Mouse (Mus musculus): ENCODE measurements at regions not wholly inside any gene's neighbourhood (a gene's known extent, or its start where the extent isn't known, plus 50 kb on each side); places are given as distances from the start of the nearest gene placed in this dataset.

DNA sequence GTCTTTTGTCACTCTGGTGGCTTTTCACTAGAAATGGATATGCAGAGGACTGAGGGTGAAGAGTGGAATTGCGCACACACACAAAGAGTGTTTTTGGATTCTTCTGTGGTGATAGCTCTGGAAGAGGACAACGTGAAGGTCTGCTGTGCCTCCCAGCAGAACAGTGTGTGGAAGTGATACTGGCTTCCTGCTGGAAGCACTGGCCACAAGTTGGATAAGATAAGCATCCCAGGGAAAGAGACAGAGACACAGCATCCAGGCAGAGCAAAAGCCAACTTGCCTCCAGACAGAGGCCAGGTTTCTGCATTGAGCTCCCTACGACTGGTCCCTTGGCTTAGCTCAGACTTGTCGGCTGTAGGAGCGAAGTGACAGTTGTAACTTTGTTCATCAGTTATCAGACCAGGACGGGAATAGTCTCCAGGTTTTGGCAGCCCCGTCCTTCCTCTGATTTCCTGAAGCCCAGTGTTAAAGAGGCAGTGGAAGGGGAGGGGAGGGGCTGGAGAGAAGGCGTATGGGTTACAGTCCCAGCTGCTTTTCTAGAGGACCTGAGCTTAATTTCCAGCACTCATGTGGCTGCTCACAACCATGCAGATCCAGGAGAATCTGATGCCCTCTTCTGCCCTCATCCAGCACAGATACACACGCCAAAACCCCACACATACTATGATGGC, 89.2 kb downstream of the Tmem170b start:
- Histone ChIP-seq H3K4me3 (ENCODE audit: control insufficient read depth in 1 of 2, insufficient read depth in 1 of 2, low read depth in 1 of 2, low read length in 2 of 2) (no peak overlapping the region), H3K27me3 (ENCODE audit: control insufficient read depth, insufficient read depth, low read length) (no peaks in the 10 kb centered on the region), H3K27ac (replicated peaks in 1 of 2; ENCODE audit: control insufficient read depth in 1 of 2, insufficient read depth in 1 of 2, low read depth in 2 of 2, low read length in 2 of 2) (peak overlapping the region; percentile 33 to 65), H3K4me1 (ENCODE audit: control insufficient read depth in 2 of 2, insufficient read depth in 2 of 2, low read length in 2 of 2) (peaks cover 9 to 14% of the 10 kb centered on the region in 2 experiments), H3K36me3 (ENCODE audit: control insufficient read depth, insufficient read depth, low read length) (no peaks in the 10 kb centered on the region), H3K9ac (ENCODE audit: low read length) (no peak overlapping the region), H3K9me3 (ENCODE audit: control insufficient read depth, low read length) (no peaks in the 10 kb centered on the region), H3K4me2 (ENCODE audit: low read length) (no peak overlapping the region)
- WGBS = 15% methylated on average over 9 of the region's 9 CpGs
- peak; percentile 77 for ATAC-seq (ENCODE audit: insufficient number of reproducible peaks, insufficient read depth, low FRiP score, low read depth)

DNA sequence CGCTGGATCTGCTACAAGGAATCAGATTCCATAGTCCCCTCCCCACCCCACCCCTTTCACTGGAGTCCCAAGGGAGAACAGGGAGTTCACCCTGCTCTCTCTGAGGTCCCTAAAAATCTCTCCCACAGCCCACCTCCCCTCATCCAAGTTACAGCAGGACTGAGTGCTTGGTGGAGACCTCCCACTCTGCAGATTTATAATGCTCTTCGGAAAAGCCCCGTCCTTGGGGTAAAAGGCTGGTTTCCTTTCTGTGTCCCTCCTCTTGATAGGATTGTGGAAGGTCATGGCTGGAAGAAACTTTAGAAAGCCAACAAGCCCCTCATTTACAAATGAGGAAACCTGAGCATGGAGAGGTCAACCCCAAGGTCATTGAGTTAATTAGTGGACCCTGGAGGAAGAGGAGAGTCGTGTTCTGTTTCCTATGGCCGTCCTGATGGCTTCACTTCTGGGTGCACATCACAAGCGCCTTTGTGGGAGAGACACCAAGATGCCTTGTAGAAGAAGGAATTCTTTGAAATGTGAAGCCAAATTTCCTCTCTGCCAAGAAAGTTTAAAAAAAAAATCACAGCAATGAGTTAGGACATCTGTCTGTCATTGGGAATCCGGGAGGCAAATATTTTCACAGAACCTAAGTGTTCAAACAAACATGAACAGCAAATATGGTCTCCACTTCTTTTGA, 91.2 kb downstream of the Tmem170b start:
- Histone ChIP-seq H3K36me3 (ENCODE audit: control insufficient read depth, insufficient read depth, low read length) (no peaks in the 10 kb centered on the region), H3K4me2 (ENCODE audit: low read length) (no peak overlapping the region), H3K9me3 (ENCODE audit: control insufficient read depth, low read length) (no peaks in the 10 kb centered on the region), H3K27ac (replicated peaks in 1 of 2; ENCODE audit: control insufficient read depth in 1 of 2, insufficient read depth in 1 of 2, low read depth in 2 of 2, low read length in 2 of 2) (no peak overlapping the region), H3K9ac (ENCODE audit: low read length) (no peak overlapping the region), H3K27me3 (ENCODE audit: control insufficient read depth, insufficient read depth, low read length) (no peaks in the 10 kb centered on the region), H3K4me3 (ENCODE audit: control insufficient read depth in 1 of 2, insufficient read depth in 1 of 2, low read depth in 1 of 2, low read length in 2 of 2) (no peak overlapping the region), H3K4me1 (ENCODE audit: control insufficient read depth in 2 of 2, insufficient read depth in 2 of 2, low read length in 2 of 2) (peaks cover 15 to 22% of the 10 kb centered on the region in 2 experiments)
- no peak for ATAC-seq (ENCODE audit: insufficient number of reproducible peaks, insufficient read depth, low FRiP score, low read depth)
- WGBS = 79% methylated on average over 7 of the region's 7 CpGs

DNA sequence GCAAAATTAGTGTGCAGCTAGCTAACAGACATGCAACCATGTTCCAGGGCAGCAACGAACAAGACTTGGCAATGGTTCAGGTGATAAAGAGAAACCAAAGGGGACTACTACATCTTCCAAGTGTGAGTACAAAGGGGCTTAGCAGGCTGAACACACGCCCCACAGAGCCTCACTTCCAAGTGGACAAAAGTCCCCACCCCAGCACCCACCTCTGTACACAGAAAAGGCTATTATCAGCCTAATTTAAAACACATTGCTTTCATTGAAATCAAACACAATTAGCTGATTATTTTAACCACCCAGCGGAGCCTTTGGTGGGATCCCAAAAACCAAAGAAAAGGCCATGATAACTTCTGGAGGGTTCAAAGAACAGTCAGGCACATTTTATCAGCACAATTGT, 95.6 kb downstream of the Tmem170b start:
- H3K36me3 ChIP-seq (ENCODE audit: control insufficient read depth, insufficient read depth, low read length) = no peaks in the 10 kb centered on the region
- peaks cover 22 to 32% of the 10 kb centered on the region in 2 experiments for H3K4me1 ChIP-seq (ENCODE audit: control insufficient read depth in 2 of 2, insufficient read depth in 2 of 2, low read length in 2 of 2)
- no peaks in the 10 kb centered on the region; the same call in 1 of the 2 replicates for H3K9me3 ChIP-seq (ENCODE audit: control insufficient read depth, low read length)
- H3K27ac ChIP-seq (replicated peaks in 1 of 2; ENCODE audit: control insufficient read depth in 1 of 2, insufficient read depth in 1 of 2, low read depth in 2 of 2, low read length in 2 of 2) = peak overlapping the region in 1 of 2 experiments; percentile 2; a peak in 1 of 4 replicates
- H3K4me3 ChIP-seq (ENCODE audit: control insufficient read depth in 1 of 2, insufficient read depth in 1 of 2, low read depth in 1 of 2, low read length in 2 of 2) = no peak overlapping the region
- no peaks in the 10 kb centered on the region for H3K27me3 ChIP-seq (ENCODE audit: control insufficient read depth, insufficient read depth, low read length)
- ATAC-seq (ENCODE audit: insufficient number of reproducible peaks, insufficient read depth, low FRiP score, low read depth) = no peak
- H3K4me2 ChIP-seq (ENCODE audit: low read length) = no peak overlapping the region
- WGBS = 35% methylated on average over 3 of the region's 3 CpGs
- no peak overlapping the region for H3K9ac ChIP-seq (ENCODE audit: low read length)

DNA sequence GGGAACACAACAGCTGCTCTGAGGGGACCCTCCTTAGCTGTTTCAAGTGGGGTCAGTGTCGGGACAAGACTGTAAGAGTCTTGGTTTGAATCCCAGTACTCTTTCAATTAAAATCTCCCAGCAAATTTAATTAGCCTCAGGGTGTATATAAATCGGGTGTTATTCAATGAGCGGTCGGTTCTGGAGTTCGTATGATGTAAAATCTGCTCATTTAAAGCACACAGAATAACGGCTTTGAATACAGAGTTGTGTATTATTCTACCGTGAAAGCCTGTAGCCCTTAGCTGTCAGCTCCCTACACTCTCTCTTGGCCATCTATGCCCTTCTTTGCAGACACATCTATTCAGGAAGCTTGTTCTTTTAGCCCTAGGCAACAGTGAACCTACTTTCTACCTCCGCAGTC, 96.1 kb downstream of the Tmem170b start:
- no peaks in the 10 kb centered on the region for H3K27me3 ChIP-seq (ENCODE audit: control insufficient read depth, insufficient read depth, low read length)
- H3K9me3 ChIP-seq (ENCODE audit: control insufficient read depth, low read length) = no peaks in the 10 kb centered on the region; the same call in 1 of the 2 replicates
- H3K36me3 ChIP-seq (ENCODE audit: control insufficient read depth, insufficient read depth, low read length) = no peaks in the 10 kb centered on the region
- no peak overlapping the region for H3K9ac ChIP-seq (ENCODE audit: low read length)
- H3K4me2 ChIP-seq (ENCODE audit: low read length) = no peak overlapping the region
- H3K4me1 ChIP-seq (ENCODE audit: control insufficient read depth in 2 of 2, insufficient read depth in 2 of 2, low read length in 2 of 2) = peaks cover 22 to 32% of the 10 kb centered on the region in 2 experiments
- ATAC-seq (ENCODE audit: insufficient number of reproducible peaks, insufficient read depth, low FRiP score, low read depth) = no peak
- no peak overlapping the region for H3K27ac ChIP-seq (replicated peaks in 1 of 2; ENCODE audit: control insufficient read depth in 1 of 2, insufficient read depth in 1 of 2, low read depth in 2 of 2, low read length in 2 of 2)
- no peak overlapping the region for H3K4me3 ChIP-seq (ENCODE audit: control insufficient read depth in 1 of 2, insufficient read depth in 1 of 2, low read depth in 1 of 2, low read length in 2 of 2)
- 84% methylated on average over 8 of the region's 8 CpGs for WGBS

DNA sequence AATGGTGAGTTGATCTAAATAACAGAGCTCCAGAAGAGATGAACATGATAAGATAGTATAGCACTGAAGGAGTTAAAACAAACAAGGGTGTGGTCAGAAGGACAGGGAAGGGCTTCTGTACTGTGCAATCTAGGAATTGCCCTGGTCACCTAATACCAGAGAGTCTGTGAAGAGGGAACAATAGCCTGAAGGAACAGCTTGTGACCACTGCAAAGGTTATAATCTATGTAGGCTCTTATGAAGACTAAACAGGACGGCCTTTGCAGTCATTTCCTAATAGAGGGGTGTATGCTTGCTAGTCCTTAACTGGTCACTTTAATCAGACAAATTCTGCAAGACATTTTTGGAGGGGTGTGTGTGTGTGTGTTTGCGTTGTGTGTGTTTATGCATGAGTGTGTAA, 97.5 kb downstream of the Tmem170b start:
- peaks cover 32 to 43% of the 10 kb centered on the region in 2 experiments for H3K4me1 ChIP-seq (ENCODE audit: control insufficient read depth in 2 of 2, insufficient read depth in 2 of 2, low read length in 2 of 2)
- H3K9me3 ChIP-seq (ENCODE audit: control insufficient read depth, low read length) = no peaks in the 10 kb centered on the region; the same call in 1 of the 2 replicates
- no peak overlapping the region for H3K4me2 ChIP-seq (ENCODE audit: low read length)
- H3K4me3 ChIP-seq (ENCODE audit: control insufficient read depth in 1 of 2, insufficient read depth in 1 of 2, low read depth in 1 of 2, low read length in 2 of 2) = no peak overlapping the region
- peak overlapping the region; percentile 20 to 37; a peak in 3 of 4 replicates for H3K27ac ChIP-seq (replicated peaks in 1 of 2; ENCODE audit: control insufficient read depth in 1 of 2, insufficient read depth in 1 of 2, low read depth in 2 of 2, low read length in 2 of 2)
- WGBS = 54% methylated on average over 2 of the region's 2 CpGs
- no peak overlapping the region for H3K9ac ChIP-seq (ENCODE audit: low read length)
- ATAC-seq (ENCODE audit: insufficient number of reproducible peaks, insufficient read depth, low FRiP score, low read depth) = no peak
- H3K27me3 ChIP-seq (ENCODE audit: control insufficient read depth, insufficient read depth, low read length) = no peaks in the 10 kb centered on the region
- no peaks in the 10 kb centered on the region for H3K36me3 ChIP-seq (ENCODE audit: control insufficient read depth, insufficient read depth, low read length)

DNA sequence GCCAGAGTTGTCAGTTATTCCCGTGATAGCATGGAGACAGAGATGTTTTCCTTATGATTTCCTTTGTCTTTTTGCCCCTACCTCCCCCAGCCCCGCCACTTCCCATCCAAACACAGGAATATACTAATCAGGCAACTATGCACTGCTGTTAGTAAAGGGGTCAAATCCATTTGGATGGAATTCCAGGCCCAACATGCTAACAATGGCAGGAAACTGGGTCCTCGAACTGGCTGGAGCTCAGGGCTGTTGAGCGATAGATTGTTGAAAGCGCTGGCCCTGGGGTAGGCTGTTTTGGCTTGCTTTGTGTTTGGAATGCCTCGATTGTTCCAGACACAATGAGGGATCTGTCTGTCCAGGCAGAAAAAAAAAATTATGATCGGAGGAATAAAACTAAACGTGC, 97.9 kb downstream of the Tmem170b start:
- Histone ChIP-seq H3K36me3 (ENCODE audit: control insufficient read depth, insufficient read depth, low read length) (no peaks in the 10 kb centered on the region), H3K9me3 (ENCODE audit: control insufficient read depth, low read length) (no peaks in the 10 kb centered on the region; the same call in 1 of the 2 replicates), H3K9ac (ENCODE audit: low read length) (no peak overlapping the region), H3K4me1 (ENCODE audit: control insufficient read depth in 2 of 2, insufficient read depth in 2 of 2, low read length in 2 of 2) (peaks cover 35 to 48% of the 10 kb centered on the region in 2 experiments), H3K4me3 (ENCODE audit: control insufficient read depth in 1 of 2, insufficient read depth in 1 of 2, low read depth in 1 of 2, low read length in 2 of 2) (no peak overlapping the region), H3K4me2 (ENCODE audit: low read length) (no peak overlapping the region), H3K27me3 (ENCODE audit: control insufficient read depth, insufficient read depth, low read length) (no peaks in the 10 kb centered on the region), H3K27ac (replicated peaks in 1 of 2; ENCODE audit: control insufficient read depth in 1 of 2, insufficient read depth in 1 of 2, low read depth in 2 of 2, low read length in 2 of 2) (peak overlapping the region; percentile 47 to 51)
- ATAC-seq (ENCODE audit: insufficient number of reproducible peaks, insufficient read depth, low FRiP score, low read depth) = peak; percentile 67; the same call in 1 of the 2 replicates
- WGBS = 52% methylated on average over 8 of the region's 8 CpGs

DNA sequence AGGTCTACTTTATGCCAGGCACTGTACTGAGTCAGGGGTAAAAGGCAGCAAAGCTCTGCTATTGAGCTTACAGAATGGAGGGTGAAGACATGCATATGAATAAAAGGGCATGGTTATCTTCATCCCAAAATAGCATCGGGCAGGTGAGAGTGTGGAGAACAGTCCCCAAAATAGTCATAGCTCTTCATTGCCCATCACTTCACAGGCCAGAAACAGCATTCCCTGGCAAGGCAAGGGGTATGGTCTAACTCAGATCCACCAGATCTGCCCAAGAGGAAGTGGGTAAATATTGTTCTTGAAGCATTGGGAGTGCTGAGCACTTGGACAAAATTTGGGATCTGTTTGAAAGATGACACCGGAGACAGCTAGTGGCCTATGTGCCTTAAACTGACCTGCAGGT, 99.1 kb downstream of the Tmem170b start:
- WGBS = 67% methylated on average over 2 of the region's 2 CpGs
- no peaks in the 10 kb centered on the region for H3K36me3 ChIP-seq (ENCODE audit: control insufficient read depth, insufficient read depth, low read length)
- H3K27me3 ChIP-seq (ENCODE audit: control insufficient read depth, insufficient read depth, low read length) = no peaks in the 10 kb centered on the region
- no peak for ATAC-seq (ENCODE audit: insufficient number of reproducible peaks, insufficient read depth, low FRiP score, low read depth)
- peaks cover 35 to 49% of the 10 kb centered on the region in 2 experiments for H3K4me1 ChIP-seq (ENCODE audit: control insufficient read depth in 2 of 2, insufficient read depth in 2 of 2, low read length in 2 of 2)
- no peak overlapping the region for H3K4me2 ChIP-seq (ENCODE audit: low read length)
- H3K27ac ChIP-seq (replicated peaks in 1 of 2; ENCODE audit: control insufficient read depth in 1 of 2, insufficient read depth in 1 of 2, low read depth in 2 of 2, low read length in 2 of 2) = peak overlapping the region; percentile 29 to 81
- no peak overlapping the region for H3K4me3 ChIP-seq (ENCODE audit: control insufficient read depth in 1 of 2, insufficient read depth in 1 of 2, low read depth in 1 of 2, low read length in 2 of 2)
- no peak overlapping the region for H3K9ac ChIP-seq (ENCODE audit: low read length)
- H3K9me3 ChIP-seq (ENCODE audit: control insufficient read depth, low read length) = no peaks in the 10 kb centered on the region; the same call in 1 of the 2 replicates
